Mouse (Mus musculus) heart, embryonic 11.5 days (tissue): ENCODE measurements around the gene Slc26a1. TPM values are rescaled to one million over a fixed set of nuclear protein-coding genes. Genes with fewer than 3 reads are reported as not detected.

Experiments
- ATAC-seq: fragments of 200-750 bp; cut with Nextera tagmentation; replicated peaks from 2 replicates; pipeline ENCODE4 v1.8.0; 2017; ENCODE audit warnings: moderate library complexity; ENCODE audit not compliant: insufficient number of reproducible peaks, low FRiP score, low TSS enrichment
- H3K27ac ChIP-seq: fragments of 300-500 bp; sonication (generic); 2 replicates; pipeline ENCODE4 v1.5.1; 2014; ENCODE audit warnings: mild to moderate bottlenecking, low read depth, low read length
- H3K27me3 ChIP-seq: fragments of 300-500 bp; sonication (generic); 2 replicates; pipeline ENCODE4 v1.6.1; 2014; ENCODE audit warnings: mild to moderate bottlenecking, low read length, mixed read lengths; ENCODE audit not compliant: control insufficient read depth, insufficient read depth
- H3K36me3 ChIP-seq: fragments of 300-500 bp; sonication (generic); 2 replicates; pipeline ENCODE4 v1.6.1; 2014; ENCODE audit warnings: mild to moderate bottlenecking, low read length, moderate library complexity, mixed read lengths; ENCODE audit not compliant: control insufficient read depth, insufficient read depth
- H3K4me1 ChIP-seq: fragments of 300-500 bp; sonication (generic); 2 replicates; pipeline ENCODE4 v1.6.1; 2014; ENCODE audit warnings: low read length; ENCODE audit not compliant: control insufficient read depth, insufficient read depth
- H3K4me2 ChIP-seq: fragments of 300-500 bp; sonication (generic); 2 replicates; pipeline ENCODE4 v1.6.1; 2014; ENCODE audit warnings: mild to moderate bottlenecking, moderate library complexity
- H3K4me3 ChIP-seq: fragments of 300-500 bp; sonication (generic); 2 replicates; pipeline ENCODE4 v1.5.1; 2014; ENCODE audit warnings: low read depth, low read length
- H3K9ac ChIP-seq: fragments of 300-500 bp; sonication (generic); 2 replicates; pipeline ENCODE4 v1.6.1; 2014; ENCODE audit warnings: mild to moderate bottlenecking, low read depth, low read length, moderate library complexity
- H3K9me3 ChIP-seq: fragments of 300-500 bp; sonication (generic); replicated peaks from 2 replicates; pipeline ENCODE4 v1.6.1; 2016; ENCODE audit warnings: low read length; ENCODE audit not compliant: control insufficient read depth
- WGBS: fragments of 180-500 bp; shearing (Covaris S2); extraction: QIAGEN DNeasy Blood & Tissue Kit; methylation state at CpG from one replicate; pipeline ENCODE4 v1.1.7; 2014; ENCODE audit not compliant: insufficient replicate concordance; 5-methylcytosine and 5-hydroxymethylcytosine counted together
- polyA plus RNA-seq: library from polyadenylated mRNA; unstranded; fragments of >200 nt; fragmentation: Nextera tagmentation; extraction: Ambion mirVana; gene quantifications from 2 replicates; pipeline ENCODE4 v1.2.1, GENCODE M21; 2014

Gene Slc26a1
- polyA plus RNA-seq, 1 experiment from 2014 or later, result 0.70 TPM

GRCm38 (mm10) chr5:108678296-108678854, 3.0 kb upstream of the Slc26a1 start:
- WGBS, result 79% methylated on average over 6 of the region's 6 CpGs
- H3K36me3 ChIP-seq, result no peaks in the 10 kb centered on the region
- no peak overlapping the region for H3K4me2 ChIP-seq
- no peaks in the 10 kb centered on the region for H3K27me3 ChIP-seq
- peaks cover 17% of the 10 kb centered on the region for H3K4me1 ChIP-seq
- no peak overlapping the region for H3K27ac ChIP-seq
- no peak overlapping the region for H3K4me3 ChIP-seq
- no peak for ATAC-seq
- H3K9ac ChIP-seq, result no peak overlapping the region
- H3K9me3 ChIP-seq, result no peaks in the 10 kb centered on the region

GRCm38 (mm10) chr5:108677605-108678295, 2.4 kb upstream of the Slc26a1 start:
- H3K27ac ChIP-seq, result peak overlapping the region; percentile 38
- peak; percentile 70 for ATAC-seq
- H3K9ac ChIP-seq, result peak overlapping the region; percentile 64
- 4% methylated on average over 25 of the region's 25 CpGs for WGBS
- H3K36me3 ChIP-seq, result no peaks in the 10 kb centered on the region
- H3K4me2 ChIP-seq, result peak overlapping the region; percentile 79
- H3K4me1 ChIP-seq, result peaks cover 17% of the 10 kb centered on the region
- peak overlapping the region; percentile 40 for H3K4me3 ChIP-seq
- H3K27me3 ChIP-seq, result no peaks in the 10 kb centered on the region
- no peaks in the 10 kb centered on the region for H3K9me3 ChIP-seq

DNA sequence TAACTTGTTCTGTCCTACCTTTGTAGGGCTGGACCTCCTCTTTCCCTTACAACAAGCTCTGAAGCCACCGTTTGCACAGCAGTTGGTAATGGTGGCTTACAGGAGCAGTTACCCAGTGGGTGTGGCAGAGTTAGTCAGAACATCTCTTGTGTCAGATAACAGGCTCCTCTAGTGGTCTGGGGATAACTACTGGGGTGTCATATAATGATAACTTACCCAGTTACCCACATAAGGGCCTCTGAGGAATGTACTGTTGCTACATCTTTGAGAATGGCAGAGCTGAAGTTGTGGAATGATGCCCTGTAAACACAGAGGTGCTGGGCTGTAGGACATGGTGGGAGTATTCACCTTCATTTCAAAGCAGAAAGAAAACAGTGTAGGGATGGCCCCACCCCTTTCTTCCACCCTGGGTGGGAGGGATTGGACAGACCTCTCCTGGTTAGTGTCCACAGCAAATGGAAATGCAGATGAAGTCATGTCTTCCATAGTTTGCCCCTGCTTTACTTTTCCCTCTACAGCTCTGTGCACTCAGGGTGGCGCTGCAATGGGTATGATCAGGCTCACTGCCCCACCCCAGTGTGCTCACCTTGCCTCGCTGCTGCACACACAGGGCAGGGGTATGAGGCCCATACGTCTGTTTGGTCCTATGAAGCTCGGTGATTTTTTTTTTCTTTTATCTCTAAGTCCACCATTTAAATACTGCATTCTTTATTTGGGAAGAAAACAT, 1.6 kb upstream of the Slc26a1 start:
- Histone ChIP-seq H3K4me2 (peak overlapping the region; percentile 79), H3K9ac (peak overlapping the region; percentile 64), H3K27ac (peak overlapping the region; percentile 38), H3K4me1 (peaks cover 17% of the 10 kb centered on the region), H3K27me3 (no peaks in the 10 kb centered on the region), H3K4me3 (peak overlapping the region; percentile 40), H3K36me3 (no peaks in the 10 kb centered on the region), H3K9me3 (no peaks in the 10 kb centered on the region)
- ATAC-seq, result peak; percentile 28; the same call in 1 of the 2 replicates
- 16% methylated on average over 5 of the region's 5 CpGs for WGBS

DNA sequence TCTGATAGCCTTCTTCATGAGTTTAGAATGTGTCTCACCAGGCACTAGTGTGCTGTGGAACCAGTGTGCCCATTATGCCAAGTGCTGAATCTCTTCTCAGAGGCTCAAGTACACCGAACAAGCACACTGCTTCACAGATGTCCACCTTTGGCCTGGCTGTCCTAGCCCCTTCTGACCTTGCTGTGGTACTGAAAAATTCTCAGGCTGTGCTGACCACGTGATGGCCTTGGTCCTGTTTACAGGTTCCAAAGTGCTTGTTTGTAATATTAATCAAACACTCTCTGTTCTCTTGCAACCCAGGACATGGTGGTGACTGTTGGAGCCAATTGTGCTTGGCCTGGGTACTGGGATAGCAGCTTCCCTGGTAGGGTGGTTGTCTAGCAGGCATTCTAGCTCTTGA, 745 bp downstream of the Slc26a1 start:
- Histone ChIP-seq H3K27ac (no peak overlapping the region), H3K27me3 (no peaks in the 10 kb centered on the region), H3K9me3 (no peaks in the 10 kb centered on the region), H3K4me1 (peaks cover 21% of the 10 kb centered on the region), H3K4me2 (no peak overlapping the region), H3K9ac (no peak overlapping the region), H3K36me3 (peaks cover 3% of the 10 kb centered on the region; the same call in 1 of the 2 replicates), H3K4me3 (no peak overlapping the region)
- WGBS, result 70% methylated on average over 2 of the region's 2 CpGs
- no peak for ATAC-seq

GRCm38 (mm10) chr5:108671757-108672156, 3.6 kb downstream of the Slc26a1 start:
- no peak for ATAC-seq
- Histone ChIP-seq H3K27me3 (no peaks in the 10 kb centered on the region), H3K4me3 (no peak overlapping the region), H3K9me3 (no peaks in the 10 kb centered on the region), H3K4me2 (no peak overlapping the region), H3K9ac (no peak overlapping the region), H3K36me3 (peaks cover 3% of the 10 kb centered on the region; the same call in 1 of the 2 replicates), H3K4me1 (peaks cover 11% of the 10 kb centered on the region), H3K27ac (no peak overlapping the region)
- WGBS, result 84% methylated on average over 12 of the region's 12 CpGs

DNA sequence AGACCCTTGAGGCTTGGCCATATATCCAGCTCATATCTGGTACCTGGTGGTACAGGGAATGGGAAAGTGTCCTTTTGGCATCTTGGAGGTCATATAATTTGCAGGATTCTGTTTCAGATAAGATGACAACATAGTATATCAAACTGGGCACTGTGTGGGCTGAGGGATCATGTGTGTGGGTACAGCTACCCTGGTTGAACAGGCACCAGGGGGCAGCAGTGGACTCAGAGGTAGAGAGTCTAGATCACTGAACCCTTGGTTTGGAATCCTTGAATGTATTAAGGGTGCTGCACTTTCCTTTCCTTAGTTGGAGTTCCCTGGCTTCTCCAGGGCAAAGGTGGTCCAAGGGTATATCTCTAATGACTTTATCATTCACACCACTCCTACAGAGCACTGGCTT, 4.6 kb downstream of the Slc26a1 start:
- 0 out of 2 replicates have a peak, but pooled peaks have one; percentile 20 for ATAC-seq
- Histone ChIP-seq H3K27me3 (no peaks in the 10 kb centered on the region), H3K4me1 (peaks cover 6% of the 10 kb centered on the region), H3K9ac (no peak overlapping the region), H3K9me3 (no peaks in the 10 kb centered on the region), H3K27ac (no peak overlapping the region), H3K4me3 (no peak overlapping the region), H3K4me2 (no peak overlapping the region), H3K36me3 (peaks cover 3% of the 10 kb centered on the region; the same call in 1 of the 2 replicates)

GRCm38 (mm10) chr5:108669986-108670385, 5.4 kb downstream of the Slc26a1 start:
- 79% methylated on average over 9 of the region's 9 CpGs for WGBS
- Histone ChIP-seq H3K4me3 (peak overlapping the region; percentile 54; the same call in 1 of the 2 replicates), H3K9ac (peak overlapping the region; percentile 89), H3K36me3 (peaks cover 3% of the 10 kb centered on the region; the same call in 1 of the 2 replicates), H3K27ac (peak overlapping the region; percentile 84; the same call in 1 of the 2 replicates), H3K4me1 (peaks cover 6% of the 10 kb centered on the region), H3K9me3 (no peaks in the 10 kb centered on the region), H3K27me3 (no peaks in the 10 kb centered on the region), H3K4me2 (peak overlapping the region; percentile 85)
- no peak for ATAC-seq

DNA sequence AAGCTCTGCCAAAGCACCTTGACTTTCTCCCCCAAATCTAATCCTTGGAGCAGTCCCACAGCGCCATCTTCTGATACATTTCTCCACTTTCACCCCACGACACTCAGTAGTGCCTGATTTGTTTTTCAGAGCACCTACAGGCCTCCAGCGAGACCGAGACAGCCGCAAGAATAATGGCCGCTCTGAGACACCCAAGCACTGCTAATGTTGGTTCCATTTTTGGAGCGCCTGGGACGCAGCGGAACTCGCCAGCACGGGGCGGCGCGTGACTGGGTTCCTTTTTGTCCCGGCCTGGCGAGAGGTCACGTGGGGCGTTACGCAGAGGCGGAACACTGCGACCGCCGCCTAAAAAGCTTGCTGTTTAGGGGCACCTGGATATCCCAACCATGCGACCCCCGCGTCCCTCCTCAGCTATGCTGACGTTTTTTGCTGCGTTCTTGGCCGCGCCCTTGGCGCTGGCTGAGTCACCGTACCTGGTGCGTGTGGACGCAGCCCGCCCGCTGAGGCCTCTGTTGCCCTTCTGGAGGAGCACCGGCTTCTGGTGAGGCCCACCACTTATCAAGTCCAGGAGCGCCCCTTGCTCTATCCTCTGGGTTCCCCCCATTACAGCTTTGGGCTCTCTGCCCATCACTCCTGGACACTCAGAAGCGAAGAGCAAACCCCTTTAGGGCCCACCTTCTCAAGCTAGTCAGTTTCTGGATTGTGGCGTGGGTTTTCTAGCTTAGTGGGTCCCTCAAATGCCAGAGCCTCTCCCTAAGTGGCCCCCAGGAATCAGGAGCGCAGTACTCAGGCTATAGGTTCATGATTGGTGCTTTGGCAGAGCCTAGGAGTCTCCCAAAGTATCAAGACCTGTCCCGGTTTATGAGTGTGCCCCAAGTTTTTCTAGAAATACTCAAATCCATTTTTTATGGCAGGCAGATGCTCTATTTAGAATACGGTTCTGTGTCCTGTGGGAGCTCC, 6.1 kb downstream of the Slc26a1 start, which contains the start of gene Dgkq:
TSS of gene Dgkq (minus strand) at position 696 of the 960 bp plus-strand sequence.
- WGBS, result 6% methylated on average over 43 of the region's 43 CpGs
- Histone ChIP-seq H3K27me3 (no peaks in the 10 kb centered on the region), H3K36me3 (peaks cover 3% of the 10 kb centered on the region; the same call in 1 of the 2 replicates), H3K27ac (peak within 1 kb of the TSS; percentile 84), H3K9me3 (no peaks in the 10 kb centered on the region), H3K4me2 (peak within 1 kb of the TSS; percentile 85), H3K4me1 (peaks cover 6% of the 10 kb centered on the region), H3K4me3 (peak within 1 kb of the TSS; percentile 54), H3K9ac (peak within 1 kb of the TSS; percentile 89)
- peak; percentile 73 for ATAC-seq
